Mouse (Mus musculus): ENCODE measurements around the gene Gm8220. TPM values are rescaled to one million over a fixed set of nuclear protein-coding genes. Genes with fewer than 3 reads are reported as not detected.
"Not testable (repeated sequence)": the region's sequence is repeated elsewhere in the genome, so short reads cannot be mapped to it uniquely, and the experiment has no call there.

Gene Gm8220
- not detected for total RNA-seq (2021)
- long read RNA-seq, experiment 1: 0 reads
- long read RNA-seq, experiment 2: 0 reads

- DNase-seq (ENCODE audit: low spot score in 2 of 2); intact Hi-C loops (cut with DNase I): not testable (repeated sequence)
Measured at GRCm38 (mm10) chr14:44285280-44285679, at the start of gene Gm8220. Gene Gm8220, plus strand, starts transcription at chr14:44285580.

- intact Hi-C loops (cut with DNase I): no loop called here
- no peak for DNase-seq (ENCODE audit: low spot score in 2 of 2)
Measured at GRCm38 (mm10) chr14:44248039-44248438, 37.3 kb upstream of the Gm8220 start.

- DNase-seq (ENCODE audit: low spot score in 2 of 2); intact Hi-C loops (cut with DNase I): not testable (repeated sequence)
Measured at GRCm38 (mm10) chr14:44312049-44312448, 26.7 kb downstream of the Gm8220 start.

DNA sequence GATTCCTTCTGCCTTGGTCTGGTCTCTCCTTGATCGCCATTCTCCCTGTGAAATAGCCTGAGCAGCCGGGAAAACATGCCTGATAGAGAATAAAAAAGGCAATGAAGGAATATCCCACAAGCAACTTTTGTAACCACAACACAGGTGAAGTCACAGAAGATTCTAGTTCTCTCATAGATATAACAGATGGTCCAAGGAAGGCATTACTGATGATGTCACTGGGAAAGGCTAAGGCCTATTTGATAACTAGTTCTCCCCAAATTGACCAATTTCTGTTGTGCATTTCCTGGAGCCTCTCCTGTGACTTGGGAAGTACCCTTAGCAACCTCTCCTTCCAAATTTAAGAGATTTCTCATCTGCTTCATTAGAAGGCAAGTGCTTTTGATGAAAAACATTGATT, 53.1 kb downstream of the Gm8220 start, which contains the start of gene Gm5930:
Gene Gm5930 (minus strand): TSS at position 101 of the 400 bp plus-strand sequence.
- intact Hi-C loops (cut with DNase I): not testable (repeated sequence)

More for the DNA sequence above, 53.1 kb downstream of the Gm8220 start, which contains the start of gene Gm5930:
- DNase-seq (ENCODE audit: low spot score in 2 of 2): not testable (repeated sequence)

Other genes starting within 250 kb of the Gm8220 start
- gene Ear2, start 182.9 kb upstream of the Gm8220 start, total RNA-seq (2021): 1 to 10 TPM in 1 of 2 experiments, under 1 TPM in 1; 0.66 to 1.1 TPM
- gene Gm3327, start 161.7 kb upstream of the Gm8220 start, total RNA-seq (2021): not detected
- not detected for gene Gm8212, start 87.9 kb upstream of the Gm8220 start, total RNA-seq (2021)
- not detected for gene 4930503E14Rik, start 72.3 kb upstream of the Gm8220 start, total RNA-seq (2021)
- not detected for gene Gm5930, start 53.0 kb downstream of the Gm8220 start, total RNA-seq (2021)
- gene Gm8229, start 79.8 kb downstream of the Gm8220 start, total RNA-seq (2021): not detected
- not detected for gene Gm3371, start 125.1 kb downstream of the Gm8220 start, total RNA-seq (2021)
- gene Gm8232, start 148.1 kb downstream of the Gm8220 start, total RNA-seq (2021): not detected
- gene BC061237, start 206.9 kb downstream of the Gm8220 start, total RNA-seq (2021): not detected
- not detected for gene Gm17093, start 232.7 kb downstream of the Gm8220 start, total RNA-seq (2021)

Measured in left cerebral cortex, postnatal 14 days (tissue).